Mouse (Mus musculus): Measurements from ENCODE around the gene Bag6. TPM values are rescaled to one million over a fixed set of nuclear protein-coding genes. Genes with fewer than 3 reads are reported as not detected.

The Bag6 gene
- 84.0 and 95.3 TPM in 2 replicates for polyA plus RNA-seq (2016; fragmentation: Nextera tagmentation; extraction: Ambion mirVana)

GRCm38 (mm10) chr17:35134801-35135590 lies at the start of gene Bag6:
Bag6 (plus strand) TSS chr17:35135178.
- H3K9me3 ChIP-seq, result no peaks in the 10 kb centered on the region
- no peaks in the 10 kb centered on the region for H3K27me3 ChIP-seq
- H3K36me3 ChIP-seq, result peaks cover 24% of the 10 kb centered on the region
- H3K27ac ChIP-seq (replicated peaks), result peak within 1 kb of the TSS; percentile 95
- under 1% methylated on average over 66 of the region's 66 CpGs for WGBS
- peak; percentile 94 for ATAC-seq (ENCODE audit: low FRiP score, low read depth)
- peak within 1 kb of the TSS; percentile 92 for H3K9ac ChIP-seq (replicated peaks)
- peaks cover 24% of the 10 kb centered on the region for H3K4me1 ChIP-seq
- H3K4me2 ChIP-seq (replicated peaks), result peak within 1 kb of the TSS; percentile 89
- peak within 1 kb of the TSS; percentile 82 for H3K4me3 ChIP-seq

- no peaks in the 10 kb centered on the region for H3K36me3 ChIP-seq
- no peak within 1 kb of the TSS for H3K4me3 ChIP-seq
- peaks cover 7% of the 10 kb centered on the region for H3K4me1 ChIP-seq
- no peak within 1 kb of the TSS for H3K27ac ChIP-seq (replicated peaks)
- no peaks in the 10 kb centered on the region for H3K9me3 ChIP-seq
- WGBS, result 87% methylated on average over 7 of the region's 7 CpGs
- no peak for ATAC-seq (ENCODE audit: low FRiP score, low read depth)
- no peak within 1 kb of the TSS for H3K9ac ChIP-seq (replicated peaks)
- no peaks in the 10 kb centered on the region for H3K27me3 ChIP-seq
- H3K4me2 ChIP-seq (replicated peaks), result no peak within 1 kb of the TSS
Measured at GRCm38 (mm10) chr17:35085208-35085865, 49.6 kb upstream of the Bag6 start, which contains the start of gene Ly6g6f. Ly6g6f (minus strand) TSS chr17:35085610.

DNA sequence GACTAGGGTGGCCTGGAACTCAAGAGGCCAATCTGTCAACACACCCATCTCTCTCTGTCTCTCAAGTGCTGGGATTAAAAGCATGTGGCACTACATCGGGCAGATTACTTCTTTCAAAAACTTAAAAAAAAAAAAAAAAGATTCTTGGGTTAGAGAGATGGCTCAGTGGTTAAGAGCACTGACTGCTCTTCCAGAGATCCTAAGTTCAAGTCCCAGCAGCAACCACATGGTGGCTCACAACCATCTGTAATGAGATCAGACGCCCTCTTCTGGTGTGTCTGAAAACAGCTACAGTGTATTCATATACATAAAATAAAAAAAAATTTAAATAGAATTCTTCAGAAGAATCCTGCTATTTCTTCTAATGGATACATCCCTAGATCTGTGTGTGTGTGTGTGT lies 46.8 kb upstream of the Bag6 start:
- ATAC-seq (ENCODE audit: low FRiP score, low read depth), result no peak
- no peak overlapping the region for H3K4me2 ChIP-seq (replicated peaks)
- H3K9ac ChIP-seq (replicated peaks), result no peak overlapping the region
- H3K36me3 ChIP-seq, result peaks cover 20% of the 10 kb centered on the region
- H3K4me1 ChIP-seq, result peaks cover 13% of the 10 kb centered on the region
- no peak overlapping the region for H3K4me3 ChIP-seq
- H3K9me3 ChIP-seq, result no peaks in the 10 kb centered on the region
- H3K27ac ChIP-seq (replicated peaks), result no peak overlapping the region
- no peaks in the 10 kb centered on the region for H3K27me3 ChIP-seq
- WGBS, result 54% methylated on average over 2 of the region's 2 CpGs

- WGBS, result 4% methylated on average over 66 of the region's 67 CpGs
- H3K9me3 ChIP-seq, result no peaks in the 10 kb centered on the region
Measured at GRCm38 (mm10) chr17:35088825-35089644, 45.9 kb upstream of the Bag6 start, which contains the start of gene Abhd16a. Abhd16a (plus strand) TSS chr17:35089263.

DNA sequence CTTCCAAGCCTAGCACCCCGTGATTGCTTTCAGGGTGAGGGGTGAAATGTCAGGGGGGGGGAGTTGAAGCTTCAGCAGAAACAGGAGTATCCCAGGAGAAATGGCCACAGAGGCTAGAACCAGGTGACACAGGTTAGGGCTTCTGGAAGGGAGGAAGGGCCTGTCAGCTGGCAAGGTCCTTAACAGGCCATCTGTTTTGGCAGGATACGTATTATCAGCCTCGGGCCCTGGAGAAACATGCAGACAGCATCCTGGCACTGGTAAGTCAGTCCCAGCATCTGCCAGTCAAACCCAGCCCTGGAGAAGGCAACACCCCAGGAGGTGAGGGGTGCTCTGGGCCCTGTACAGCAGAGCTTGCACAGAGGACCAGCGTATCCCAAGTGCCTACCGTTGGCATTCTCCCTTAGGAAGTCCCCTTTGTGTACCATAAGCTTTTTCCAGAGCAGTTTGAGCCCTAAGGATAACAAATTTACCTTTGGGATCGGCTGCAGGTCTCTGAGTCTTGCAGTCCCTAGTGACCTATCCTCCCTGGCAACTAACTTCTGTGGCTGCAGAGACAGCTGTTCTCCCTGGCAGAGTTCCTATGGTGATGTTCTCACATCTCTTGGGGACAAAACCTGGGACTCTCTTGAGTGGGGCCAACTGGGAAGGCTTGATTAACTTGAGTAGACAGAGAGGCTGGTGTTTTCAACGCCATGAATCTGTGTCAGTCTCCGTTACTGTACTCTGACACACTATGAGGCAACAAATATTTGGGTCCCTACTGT lies 44.6 kb upstream of the Bag6 start:
- Histone ChIP-seq H3K4me3 (peak overlapping the region; percentile 68), H3K9ac (replicated peaks) (peak overlapping the region; percentile 82), H3K4me2 (replicated peaks) (peak overlapping the region; percentile 59), H3K27ac (replicated peaks) (no peak overlapping the region), H3K4me1 (peaks cover 13% of the 10 kb centered on the region), H3K9me3 (no peaks in the 10 kb centered on the region), H3K36me3 (peaks cover 33% of the 10 kb centered on the region), H3K27me3 (no peaks in the 10 kb centered on the region)
- WGBS, result 74% methylated on average over 8 of the region's 8 CpGs
- no peak for ATAC-seq (ENCODE audit: low FRiP score, low read depth)

More at GRCm38 (mm10) chr17:35088825-35089644, 45.9 kb upstream of the Bag6 start, which contains the start of gene Abhd16a:
- Histone ChIP-seq H3K27me3 (no peaks in the 10 kb centered on the region), H3K36me3 (peaks cover 23% of the 10 kb centered on the region), H3K4me3 (peak within 1 kb of the TSS; percentile 68), H3K9ac (replicated peaks) (peak within 1 kb of the TSS; percentile 82), H3K27ac (replicated peaks) (peak within 1 kb of the TSS; percentile 97), H3K4me1 (peaks cover 13% of the 10 kb centered on the region), H3K4me2 (replicated peaks) (peak within 1 kb of the TSS; percentile 59)
- ATAC-seq (ENCODE audit: low FRiP score, low read depth), result peak; percentile 98

- 91% methylated on average over 14 of the region's 14 CpGs for WGBS
Measured at GRCm38 (mm10) chr17:35092403-35093198, 42.4 kb upstream of the Bag6 start.

GRCm38 (mm10) chr17:35094475-35095365 lies 40.3 kb upstream of the Bag6 start:
- Histone ChIP-seq H3K9ac (replicated peaks) (no peak overlapping the region), H3K4me1 (peaks cover 12% of the 10 kb centered on the region), H3K4me3 (no peak overlapping the region), H3K27ac (replicated peaks) (no peak overlapping the region), H3K27me3 (no peaks in the 10 kb centered on the region), H3K4me2 (replicated peaks) (no peak overlapping the region), H3K9me3 (no peaks in the 10 kb centered on the region), H3K36me3 (peaks cover 75% of the 10 kb centered on the region)
- ATAC-seq (ENCODE audit: low FRiP score, low read depth), result no peak
- WGBS, result 91% methylated on average over 15 of the region's 15 CpGs

More at GRCm38 (mm10) chr17:35092403-35093198, 42.4 kb upstream of the Bag6 start:
- H3K36me3 ChIP-seq, result peaks cover 54% of the 10 kb centered on the region
- no peak overlapping the region for H3K4me2 ChIP-seq (replicated peaks)
- no peaks in the 10 kb centered on the region for H3K27me3 ChIP-seq
- H3K4me3 ChIP-seq, result no peak overlapping the region
- H3K9ac ChIP-seq (replicated peaks), result no peak overlapping the region
- H3K4me1 ChIP-seq, result peaks cover 13% of the 10 kb centered on the region
- H3K9me3 ChIP-seq, result no peaks in the 10 kb centered on the region
- no peak overlapping the region for H3K27ac ChIP-seq (replicated peaks)
- no peak for ATAC-seq (ENCODE audit: low FRiP score, low read depth)

- no peaks in the 10 kb centered on the region for H3K27me3 ChIP-seq
- H3K4me1 ChIP-seq, result no peaks in the 10 kb centered on the region
- H3K4me2 ChIP-seq (replicated peaks), result no peak overlapping the region
- ATAC-seq (ENCODE audit: low FRiP score, low read depth), result no peak
- no peaks in the 10 kb centered on the region for H3K9me3 ChIP-seq
- H3K4me3 ChIP-seq, result no peak overlapping the region
- peaks cover 89% of the 10 kb centered on the region for H3K36me3 ChIP-seq
- WGBS, result 87% methylated on average over 12 of the region's 12 CpGs
- 0 out of 2 replicates have a peak overlapping the region, but pooled peaks have one; percentile 34 for H3K9ac ChIP-seq (replicated peaks)
- no peak overlapping the region for H3K27ac ChIP-seq (replicated peaks)
Measured at GRCm38 (mm10) chr17:35096597-35096996, 38.4 kb upstream of the Bag6 start.

DNA sequence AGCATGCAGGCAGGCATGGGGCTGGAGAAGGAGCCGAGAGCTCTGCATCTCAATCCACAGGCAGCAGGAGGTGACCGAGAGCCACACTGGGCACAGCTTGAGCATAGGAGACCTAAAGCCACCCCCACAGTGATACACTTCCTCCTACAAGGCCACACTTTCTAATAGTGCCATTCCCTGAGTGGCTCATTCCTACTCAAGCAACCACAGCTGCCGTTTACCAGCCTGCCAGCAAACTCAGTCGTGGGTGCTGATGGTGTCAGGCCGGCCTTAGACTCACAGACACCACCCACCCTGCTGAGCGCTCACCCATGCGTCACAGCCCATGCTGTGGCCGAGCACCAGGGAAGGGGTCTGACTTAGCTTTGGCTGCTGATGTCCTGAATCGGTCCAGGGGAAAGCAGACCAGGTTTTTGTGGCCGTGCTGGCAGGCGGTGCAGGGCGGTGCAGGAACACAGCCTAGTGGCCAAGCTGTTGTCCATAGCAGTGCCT lies 37.8 kb upstream of the Bag6 start:
- peaks cover 89% of the 10 kb centered on the region for H3K36me3 ChIP-seq
- 71% methylated on average over 12 of the region's 12 CpGs for WGBS
- H3K27ac ChIP-seq (replicated peaks), result no peak overlapping the region
- no peaks in the 10 kb centered on the region for H3K4me1 ChIP-seq
- no peaks in the 10 kb centered on the region for H3K27me3 ChIP-seq
- no peak overlapping the region for H3K4me3 ChIP-seq
- no peak for ATAC-seq (ENCODE audit: low FRiP score, low read depth)
- H3K9ac ChIP-seq (replicated peaks), result no peak overlapping the region
- no peaks in the 10 kb centered on the region for H3K9me3 ChIP-seq
- no peak overlapping the region for H3K4me2 ChIP-seq (replicated peaks)

Data from midbrain, embryonic 12.5 days (tissue).